Mouse (Mus musculus) hindbrain, embryonic 15.5 days (tissue): Measurements from ENCODE around the gene Hoxa9. TPM values are rescaled to one million over a fixed set of nuclear protein-coding genes. Genes with fewer than 3 reads are reported as not detected.

Experiments
- ATAC-seq: fragments of 200-750 bp; cut with Nextera tagmentation; 2 replicates; pipeline ENCODE4 v1.8.0; 2017; ENCODE audit warnings: low read depth, moderate number of reproducible peaks, moderate TSS enrichment; ENCODE audit not compliant: low FRiP score
- H3K27ac ChIP-seq: fragments of 300-500 bp; sonication (generic); replicated peaks from 2 replicates; pipeline ENCODE4 v1.5.1; 2015; ENCODE audit warnings: mild to moderate bottlenecking, inconsistent platforms
- H3K27me3 ChIP-seq: fragments of 300-500 bp; sonication (generic); 2 replicates; pipeline ENCODE4 v1.6.1; 2015; ENCODE audit warnings: control low read depth, inconsistent platforms
- H3K36me3 ChIP-seq: fragments of 300-500 bp; sonication (generic); 2 replicates; pipeline ENCODE4 v1.6.1; 2015; ENCODE audit warnings: control low read depth, inconsistent platforms
- H3K4me1 ChIP-seq: fragments of 300-500 bp; sonication (generic); replicated peaks from 2 replicates; pipeline ENCODE4 v1.6.1; 2015; ENCODE audit warnings: control low read depth, inconsistent platforms
- H3K4me2 ChIP-seq: fragments of 300-500 bp; sonication (generic); 2 replicates; pipeline ENCODE4 v1.6.1; 2015; ENCODE audit warnings: moderate library complexity, mild to moderate bottlenecking, inconsistent platforms
- H3K4me3 ChIP-seq: fragments of 300-500 bp; sonication (generic); 2 replicates; pipeline ENCODE4 v1.5.1; 2015; ENCODE audit warnings: mild to moderate bottlenecking, inconsistent platforms
- H3K9ac ChIP-seq: fragments of 300-500 bp; sonication (generic); 2 replicates; pipeline ENCODE4 v1.6.1; 2015; ENCODE audit warnings: inconsistent platforms
- H3K9me3 ChIP-seq: fragments of 300-500 bp; sonication (generic); 2 replicates; pipeline ENCODE4 v1.6.1; 2016; ENCODE audit warnings: control low read depth, inconsistent platforms
- WGBS: fragments of 180-500 bp; shearing (Covaris S2); methylation state at CpG from one replicate; pipeline ENCODE4 v1.1.7; 2015; 5-methylcytosine and 5-hydroxymethylcytosine counted together
- polyA plus RNA-seq: library from polyadenylated mRNA; unstranded; fragments of >200 nt; fragmentation: Nextera tagmentation; extraction: Ambion mirVana; gene quantifications from 2 replicates; pipeline ENCODE4 v1.2.1, GENCODE M21; 2015

Gene Hoxa9
- polyA plus RNA-seq, 1 experiment from 2014 or later: 3.4 TPM

- Histone ChIP-seq H3K9me3 (no peaks in the 10 kb centered on the region), H3K4me3 (peak overlapping the region; percentile 9; the same call in 1 of the 2 replicates), H3K27ac (peak overlapping the region; percentile 92), H3K27me3 (peaks cover 68% of the 10 kb centered on the region), H3K4me1 (peaks cover 20% of the 10 kb centered on the region), H3K4me2 (peak overlapping the region; percentile 97), H3K36me3 (no peaks in the 10 kb centered on the region), H3K9ac (0 out of 2 replicates have a peak overlapping the region, but pooled peaks have one; percentile 14)
- no peak for ATAC-seq
- 6% methylated on average over 6 of the region's 6 CpGs for WGBS
Observed at GRCm38 (mm10) chr6:52184668-52185067, 46.2 kb downstream of the Hoxa9 start.

GRCm38 (mm10) chr6:52183311-52184080 is 47.4 kb downstream of the Hoxa9 start:
- ATAC-seq: no peak
- Histone ChIP-seq H3K4me1 (peaks cover 20% of the 10 kb centered on the region), H3K9ac (peak overlapping the region; percentile 30), H3K4me3 (peak overlapping the region; percentile 15), H3K27me3 (peaks cover 66% of the 10 kb centered on the region), H3K4me2 (peak overlapping the region; percentile 97), H3K27ac (peak overlapping the region; percentile 92), H3K36me3 (no peaks in the 10 kb centered on the region), H3K9me3 (no peaks in the 10 kb centered on the region)
- 13% methylated on average over 10 of the region's 10 CpGs for WGBS

- Histone ChIP-seq H3K9ac (peak overlapping the region; percentile 30), H3K36me3 (no peaks in the 10 kb centered on the region), H3K4me1 (peaks cover 20% of the 10 kb centered on the region), H3K4me3 (peak overlapping the region; percentile 15; the same call in 1 of the 2 replicates), H3K27ac (peak overlapping the region; percentile 92), H3K9me3 (no peaks in the 10 kb centered on the region), H3K4me2 (peak overlapping the region; percentile 97), H3K27me3 (peaks cover 61% of the 10 kb centered on the region)
- ATAC-seq: no peak
- 14% methylated on average over 1 of the region's 1 CpGs for WGBS
Observed at GRCm38 (mm10) chr6:52182793-52183192, 48.1 kb downstream of the Hoxa9 start.

- Histone ChIP-seq H3K4me1 (peaks cover 16% of the 10 kb centered on the region), H3K36me3 (no peaks in the 10 kb centered on the region), H3K9ac (0 out of 2 replicates have a peak overlapping the region, but pooled peaks have one; percentile 18), H3K9me3 (no peaks in the 10 kb centered on the region), H3K27ac (peak overlapping the region; percentile 92), H3K27me3 (peaks cover 53% of the 10 kb centered on the region), H3K4me3 (0 out of 2 replicates have a peak overlapping the region, but pooled peaks have one; percentile 7), H3K4me2 (peak overlapping the region; percentile 97)
- WGBS: 12% methylated on average over 2 of the region's 2 CpGs
- ATAC-seq: no peak
Observed at GRCm38 (mm10) chr6:52182030-52182429, 48.9 kb downstream of the Hoxa9 start.

GRCm38 (mm10) chr6:52180726-52181125 is 50.2 kb downstream of the Hoxa9 start:
- no peak for ATAC-seq
- peak overlapping the region; percentile 51 for H3K4me3 ChIP-seq
- no peaks in the 10 kb centered on the region for H3K9me3 ChIP-seq
- H3K27ac ChIP-seq: peak overlapping the region; percentile 92
- WGBS: 15% methylated on average over 3 of the region's 3 CpGs
- peak overlapping the region; percentile 97 for H3K4me2 ChIP-seq
- H3K4me1 ChIP-seq: peaks cover 15% of the 10 kb centered on the region; the same call in 1 of the 2 replicates
- H3K36me3 ChIP-seq: no peaks in the 10 kb centered on the region
- peak overlapping the region; percentile 64 for H3K9ac ChIP-seq
- peaks cover 40% of the 10 kb centered on the region for H3K27me3 ChIP-seq

- H3K27ac ChIP-seq: peak overlapping the region; percentile 92
- H3K27me3 ChIP-seq: peaks cover 35% of the 10 kb centered on the region
- no peaks in the 10 kb centered on the region for H3K36me3 ChIP-seq
- H3K9me3 ChIP-seq: no peaks in the 10 kb centered on the region
- peak overlapping the region; percentile 51 for H3K4me3 ChIP-seq
- no peak for ATAC-seq
- H3K4me1 ChIP-seq: peaks cover 12% of the 10 kb centered on the region; the same call in 1 of the 2 replicates
- peak overlapping the region; percentile 64 for H3K9ac ChIP-seq
- peak overlapping the region; percentile 97 for H3K4me2 ChIP-seq
- 4% methylated on average over 11 of the region's 11 CpGs for WGBS
Observed at GRCm38 (mm10) chr6:52180213-52180710, 50.6 kb downstream of the Hoxa9 start.

- peak overlapping the region; percentile 92 for H3K27ac ChIP-seq
- no peak for ATAC-seq
- no peaks in the 10 kb centered on the region for H3K9me3 ChIP-seq
- peak overlapping the region; percentile 97 for H3K4me2 ChIP-seq
- 0 out of 2 replicates have a peak, but pooled peaks cover 8% of the 10 kb centered on the region for H3K4me1 ChIP-seq
- H3K9ac ChIP-seq: peak overlapping the region; percentile 64
- H3K36me3 ChIP-seq: no peaks in the 10 kb centered on the region
- WGBS: under 1% methylated on average over 10 of the region's 10 CpGs
- H3K27me3 ChIP-seq: peaks cover 32% of the 10 kb centered on the region
- H3K4me3 ChIP-seq: peak overlapping the region; percentile 51
Observed at GRCm38 (mm10) chr6:52179690-52180089, 51.2 kb downstream of the Hoxa9 start.

- Histone ChIP-seq H3K4me1 (0 out of 2 replicates have a peak, but pooled peaks cover 5% of the 10 kb centered on the region), H3K4me2 (peak overlapping the region; percentile 97), H3K27me3 (peaks cover 32% of the 10 kb centered on the region), H3K9me3 (no peaks in the 10 kb centered on the region), H3K27ac (peak overlapping the region; percentile 92), H3K4me3 (peak overlapping the region; percentile 51), H3K36me3 (no peaks in the 10 kb centered on the region), H3K9ac (peak overlapping the region; percentile 64)
- ATAC-seq: no peak
- WGBS: 4% methylated on average over 4 of the region's 4 CpGs
Observed at GRCm38 (mm10) chr6:52178918-52179665, 51.8 kb downstream of the Hoxa9 start.

GRCm38 (mm10) chr6:52177806-52178205 is 53.1 kb downstream of the Hoxa9 start:
- Histone ChIP-seq H3K4me3 (peak overlapping the region; percentile 51), H3K27me3 (peaks cover 28% of the 10 kb centered on the region)

GRCm38 (mm10) chr6:52177061-52177735 is 53.7 kb downstream of the Hoxa9 start, which contains the start of gene 5730596B20Rik:
Gene 5730596B20Rik (plus strand): TSS chr6:52177498.
- Histone ChIP-seq H3K36me3 (no peaks in the 10 kb centered on the region), H3K27ac (peak within 1 kb of the TSS; percentile 92), H3K9me3 (no peaks in the 10 kb centered on the region), H3K27me3 (peaks cover 24% of the 10 kb centered on the region), H3K9ac (peak within 1 kb of the TSS; percentile 64), H3K4me2 (peak within 1 kb of the TSS; percentile 97), H3K4me1 (peaks cover 13% of the 10 kb centered on the region), H3K4me3 (peak within 1 kb of the TSS; percentile 51)
- no peak for ATAC-seq
- WGBS: 3% methylated on average over 36 of the region's 36 CpGs

More at GRCm38 (mm10) chr6:52177806-52178205, 53.1 kb downstream of the Hoxa9 start:
- no peak for ATAC-seq
- H3K4me2 ChIP-seq: peak overlapping the region; percentile 97
- peak overlapping the region; percentile 64 for H3K9ac ChIP-seq
- no peaks in the 10 kb centered on the region for H3K36me3 ChIP-seq
- H3K9me3 ChIP-seq: no peaks in the 10 kb centered on the region
- WGBS: 2% methylated on average over 9 of the region's 9 CpGs
- H3K4me1 ChIP-seq: peaks cover 7% of the 10 kb centered on the region; the same call in 1 of the 2 replicates
- peak overlapping the region; percentile 92 for H3K27ac ChIP-seq

GRCm38 (mm10) chr6:52176391-52176790 is 54.5 kb downstream of the Hoxa9 start:
- Histone ChIP-seq H3K27ac (peak overlapping the region; percentile 92), H3K4me1 (peaks cover 18% of the 10 kb centered on the region), H3K9ac (peak overlapping the region; percentile 64), H3K4me3 (peak overlapping the region; percentile 51), H3K36me3 (no peaks in the 10 kb centered on the region), H3K9me3 (no peaks in the 10 kb centered on the region), H3K27me3 (peaks cover 20% of the 10 kb centered on the region), H3K4me2 (peak overlapping the region; percentile 97)
- WGBS: under 1% methylated on average over 6 of the region's 6 CpGs
- no peak for ATAC-seq
